Mouse (Mus musculus) heart, embryonic 16.5 days (tissue): Measurements from ENCODE around the gene Rag2. TPM values are rescaled to one million over a fixed set of nuclear protein-coding genes. Genes with fewer than 3 reads are reported as not detected.

Source experiments
- ATAC-seq: fragments of 200-750 bp; cut with Nextera tagmentation; replicated peaks from 2 replicates; pipeline ENCODE4 v1.8.0; 2017; ENCODE audit warnings: moderate number of reproducible peaks; ENCODE audit not compliant: insufficient read depth, low FRiP score; ENCODE audit errors: extremely low read depth
- H3K27ac ChIP-seq: fragments of 300-500 bp; sonication (generic); 2 replicates; pipeline ENCODE4 v1.5.1; 2014; ENCODE audit warnings: mild to moderate bottlenecking, low read length, control low read depth, moderate library complexity
- H3K27me3 ChIP-seq: fragments of 300-500 bp; sonication (generic); 2 replicates; pipeline ENCODE4 v1.6.1; 2014; ENCODE audit warnings: low read length, mixed read lengths; ENCODE audit not compliant: control insufficient read depth, insufficient read depth
- H3K36me3 ChIP-seq: fragments of 300-500 bp; sonication (generic); 2 replicates; pipeline ENCODE4 v1.6.1; 2014; ENCODE audit not compliant: control insufficient read depth, insufficient read depth
- H3K4me1 ChIP-seq: fragments of 300-500 bp; sonication (generic); 2 replicates; pipeline ENCODE4 v1.6.1; 2014; ENCODE audit warnings: low read length, mixed read lengths; ENCODE audit not compliant: control insufficient read depth, insufficient read depth
- H3K4me2 ChIP-seq: fragments of 300-500 bp; sonication (generic); 2 replicates; pipeline ENCODE4 v1.6.1; 2014; ENCODE audit warnings: low read depth, mild to moderate bottlenecking, control low read depth, low read length
- H3K4me3 ChIP-seq: fragments of 300-500 bp; sonication (generic); 2 replicates; pipeline ENCODE4 v1.5.1; 2014; ENCODE audit warnings: mild to moderate bottlenecking, control low read depth, low read length
- H3K9ac ChIP-seq: fragments of 300-500 bp; sonication (generic); 2 replicates; pipeline ENCODE4 v1.6.1; 2014; ENCODE audit warnings: low read length, control low read depth
- H3K9me3 ChIP-seq: fragments of 300-500 bp; sonication (generic); replicated peaks from 2 replicates; pipeline ENCODE4 v1.6.1; 2016; ENCODE audit warnings: low read length; ENCODE audit not compliant: control insufficient read depth
- WGBS: fragments of 180-500 bp; shearing (Covaris S2); extraction: QIAGEN DNeasy Blood & Tissue Kit; methylation state at CpG from one replicate; pipeline ENCODE4 v1.1.7; 2014; 5-methylcytosine and 5-hydroxymethylcytosine counted together
- polyA plus RNA-seq: library from polyadenylated mRNA; unstranded; fragments of >200 nt; fragmentation: Nextera tagmentation; extraction: Ambion mirVana; gene quantifications from 2 replicates; pipeline ENCODE4 v1.2.1, GENCODE M21; 2015

The Rag2 gene
- polyA plus RNA-seq, 1 experiment from 2014 or later = 13.2 TPM

GRCm38 (mm10) chr2:101594681-101595080, 29.8 kb upstream of the Rag2 start:
- WGBS = 78% methylated on average over 5 of the region's 5 CpGs
- Histone ChIP-seq H3K4me1 (0 out of 2 replicates have a peak, but pooled peaks cover 5% of the 10 kb centered on the region), H3K9ac (no peak overlapping the region), H3K9me3 (no peaks in the 10 kb centered on the region), H3K36me3 (no peaks in the 10 kb centered on the region), H3K27me3 (no peaks in the 10 kb centered on the region), H3K4me3 (no peak overlapping the region), H3K27ac (no peak overlapping the region), H3K4me2 (no peak overlapping the region)
- ATAC-seq = no peak

- Histone ChIP-seq H3K36me3 (no peaks in the 10 kb centered on the region), H3K9ac (no peak overlapping the region), H3K4me2 (no peak overlapping the region), H3K27me3 (no peaks in the 10 kb centered on the region), H3K27ac (no peak overlapping the region), H3K9me3 (no peaks in the 10 kb centered on the region), H3K4me1 (0 out of 2 replicates have a peak, but pooled peaks cover 5% of the 10 kb centered on the region), H3K4me3 (no peak overlapping the region)
- no peak for ATAC-seq
Observed at GRCm38 (mm10) chr2:101597186-101597585, 27.3 kb upstream of the Rag2 start.

- H3K4me3 ChIP-seq = no peak overlapping the region
- WGBS = 63% methylated on average over 13 of the region's 13 CpGs
- H3K27ac ChIP-seq = no peak overlapping the region
- H3K4me2 ChIP-seq = peak overlapping the region; percentile 13; the same call in 1 of the 2 replicates
- H3K36me3 ChIP-seq = 0 out of 2 replicates have a peak, but pooled peaks cover 4% of the 10 kb centered on the region
- no peaks in the 10 kb centered on the region for H3K27me3 ChIP-seq
- H3K4me1 ChIP-seq = 0 out of 2 replicates have a peak, but pooled peaks cover 5% of the 10 kb centered on the region
- 0 out of 2 replicates have a peak, but pooled peaks have one; percentile 42 for ATAC-seq
- no peak overlapping the region for H3K9ac ChIP-seq
- H3K9me3 ChIP-seq = 0 out of 2 replicates have a peak, but pooled peaks cover 3% of the 10 kb centered on the region
Observed at GRCm38 (mm10) chr2:101598190-101599181, 26.0 kb upstream of the Rag2 start.

- Histone ChIP-seq H3K4me2 (0 out of 2 replicates have a peak overlapping the region, but pooled peaks have one; percentile 13), H3K9me3 (0 out of 2 replicates have a peak, but pooled peaks cover 3% of the 10 kb centered on the region), H3K36me3 (0 out of 2 replicates have a peak, but pooled peaks cover 4% of the 10 kb centered on the region), H3K27me3 (no peaks in the 10 kb centered on the region), H3K4me3 (no peak overlapping the region), H3K4me1 (0 out of 2 replicates have a peak, but pooled peaks cover 5% of the 10 kb centered on the region), H3K27ac (no peak overlapping the region; the same call in 1 of the 2 replicates), H3K9ac (no peak overlapping the region; the same call in 1 of the 2 replicates)
- WGBS = 39% methylated on average over 8 of the region's 8 CpGs
- no peak; the same call in 1 of the 2 replicates for ATAC-seq
Observed at GRCm38 (mm10) chr2:101600703-101601102, 23.8 kb upstream of the Rag2 start.

GRCm38 (mm10) chr2:101603099-101603498, 21.4 kb upstream of the Rag2 start:
- WGBS = 94% methylated on average over 1 of the region's 1 CpGs

GRCm38 (mm10) chr2:101608232-101608894, 16.2 kb upstream of the Rag2 start:
- Histone ChIP-seq H3K9ac (0 out of 2 replicates have a peak overlapping the region, but pooled peaks have one; percentile 29), H3K4me2 (peak overlapping the region; percentile 13; the same call in 1 of the 2 replicates), H3K27ac (peak overlapping the region; percentile 49), H3K9me3 (no peaks in the 10 kb centered on the region), H3K36me3 (no peaks in the 10 kb centered on the region), H3K4me3 (no peak overlapping the region), H3K27me3 (no peaks in the 10 kb centered on the region), H3K4me1 (no peaks in the 10 kb centered on the region; the same call in 1 of the 2 replicates)
- 24% methylated on average over 7 of the region's 7 CpGs for WGBS
- ATAC-seq = peak; percentile 92

More at GRCm38 (mm10) chr2:101603099-101603498, 21.4 kb upstream of the Rag2 start:
- Histone ChIP-seq H3K27ac (no peak overlapping the region), H3K4me2 (no peak overlapping the region), H3K9ac (no peak overlapping the region), H3K27me3 (no peaks in the 10 kb centered on the region), H3K4me1 (0 out of 2 replicates have a peak, but pooled peaks cover 5% of the 10 kb centered on the region), H3K9me3 (0 out of 2 replicates have a peak, but pooled peaks cover 3% of the 10 kb centered on the region), H3K4me3 (no peak overlapping the region), H3K36me3 (0 out of 2 replicates have a peak, but pooled peaks cover 4% of the 10 kb centered on the region)
- ATAC-seq = no peak

- H3K27me3 ChIP-seq = no peaks in the 10 kb centered on the region
- H3K9ac ChIP-seq = no peak overlapping the region
- WGBS = 83% methylated on average over 3 of the region's 3 CpGs
- H3K36me3 ChIP-seq = no peaks in the 10 kb centered on the region
- no peak overlapping the region for H3K4me2 ChIP-seq
- no peak overlapping the region for H3K27ac ChIP-seq
- H3K4me3 ChIP-seq = no peak overlapping the region
- H3K9me3 ChIP-seq = no peaks in the 10 kb centered on the region
- H3K4me1 ChIP-seq = peaks cover 6% of the 10 kb centered on the region
- no peak for ATAC-seq
Observed at GRCm38 (mm10) chr2:101610861-101611260, 13.7 kb upstream of the Rag2 start.

GRCm38 (mm10) chr2:101615464-101616305, 8.8 kb upstream of the Rag2 start:
- Histone ChIP-seq H3K27ac (no peak overlapping the region), H3K27me3 (no peaks in the 10 kb centered on the region), H3K9me3 (no peaks in the 10 kb centered on the region), H3K4me1 (peaks cover 9% of the 10 kb centered on the region), H3K4me3 (no peak overlapping the region), H3K9ac (0 out of 2 replicates have a peak overlapping the region, but pooled peaks have one; percentile 21), H3K4me2 (no peak overlapping the region), H3K36me3 (no peaks in the 10 kb centered on the region)
- 44% methylated on average over 10 of the region's 10 CpGs for WGBS
- ATAC-seq = no peak; the same call in 1 of the 2 replicates
